Mouse (Mus musculus) cortical plate, adult 2 months (tissue): Measurements from ENCODE around the gene Btbd6.

Source experiments
- CTCF ChIP-seq: fragments of 200-500 bp; IDR thresholded peaks from 2 replicates; pipeline ENCODE4 v1.5.1; 2011; ENCODE audit warnings: mild to moderate bottlenecking, control low read depth, low read length; ENCODE audit not compliant: insufficient read depth; ENCODE audit errors: extremely low read depth
- POLR2A ChIP-seq: fragments of 200-500 bp; IDR thresholded peaks from 2 replicates; pipeline ENCODE4 v1.6.1; 2011; ENCODE audit warnings: mild to moderate bottlenecking, low read length, control low read depth; ENCODE audit not compliant: insufficient read depth; ENCODE audit errors: extremely low read depth

DNA sequence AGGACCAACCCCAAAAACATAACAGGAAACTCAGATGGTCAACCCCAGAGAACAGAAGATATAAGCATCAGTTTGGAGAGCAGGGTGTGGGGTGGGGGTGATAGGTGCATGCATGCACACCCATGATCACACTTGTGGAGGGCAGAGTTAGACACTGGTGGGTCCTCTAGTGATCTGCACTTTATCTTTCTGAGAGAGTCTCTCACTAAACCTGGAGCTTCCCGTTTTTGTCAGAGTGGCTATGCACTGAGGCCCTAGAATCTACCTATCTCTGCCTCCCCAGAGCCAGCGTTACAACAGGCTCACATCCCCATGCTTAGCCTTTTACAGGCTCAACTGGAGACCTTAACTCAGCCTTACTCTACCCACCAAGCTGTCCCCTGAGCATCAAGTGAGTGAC, 15.2 kb downstream of the Btbd6 start:
- no peak for TF ChIP-seq CTCF
- no peak for TF ChIP-seq POLR2A
